Mouse (Mus musculus) naive thymus-derived CD4-positive, alpha-beta T cell, adult 2 months (primary cell): ENCODE measurements around the gene Cdh12.
"Not testable (repeated sequence)": the region's sequence is repeated elsewhere in the genome, so short reads cannot be mapped to it uniquely, and the experiment has no call there.

ENCODE experiments used
- DNase-seq: peaks from one replicate; pipeline ENCODE4 v3.0.0-alpha.2; 2011; ENCODE audit warnings: low read depth

Gene Cdh12

GRCm38 (mm10) chr15:21375460-21375859 is 926.4 kb downstream of the Cdh12 start:
- no peak for DNase-seq

- no peak for DNase-seq
Observed at GRCm38 (mm10) chr15:21375871-21376270, 926.8 kb downstream of the Cdh12 start.

DNA sequence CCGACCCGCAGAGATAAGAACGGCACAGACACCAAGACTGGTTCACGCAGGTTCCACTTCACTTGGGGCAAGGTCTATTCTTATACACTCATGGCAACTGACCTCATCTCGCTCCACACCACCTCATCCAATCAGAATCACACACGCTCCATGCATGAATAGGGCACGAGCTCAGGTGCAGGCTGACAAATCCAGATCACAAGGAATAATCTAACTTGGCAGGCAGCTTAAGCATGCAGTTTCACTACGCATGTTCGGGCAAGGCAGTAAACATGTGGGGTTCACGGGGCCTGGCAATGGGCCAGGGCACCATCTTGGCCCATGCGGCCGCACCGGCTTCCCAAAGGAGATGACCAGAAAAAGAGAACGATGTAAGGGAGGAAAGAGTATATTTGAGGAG is 942.4 kb downstream of the Cdh12 start:
- not testable (repeated sequence) for DNase-seq

DNA sequence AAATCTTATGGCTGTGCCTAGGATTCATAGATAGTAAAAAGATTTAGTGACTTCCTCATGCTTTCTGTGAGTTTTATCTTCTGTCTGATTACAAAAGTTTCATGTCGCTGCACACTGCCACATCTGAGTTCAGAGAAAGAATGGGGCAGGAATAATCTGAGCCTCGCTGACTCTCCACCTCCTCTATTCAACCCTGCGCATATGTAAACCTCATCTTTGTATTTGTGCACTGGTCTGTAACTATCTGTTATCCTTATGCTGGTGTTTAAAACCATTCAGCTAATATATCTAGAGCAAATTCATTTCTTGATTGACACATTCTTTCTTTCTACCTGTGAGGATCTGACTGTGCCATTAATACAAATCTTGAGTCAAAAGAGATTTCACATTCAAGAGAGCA is 944.0 kb downstream of the Cdh12 start:
- no peak for DNase-seq

DNA sequence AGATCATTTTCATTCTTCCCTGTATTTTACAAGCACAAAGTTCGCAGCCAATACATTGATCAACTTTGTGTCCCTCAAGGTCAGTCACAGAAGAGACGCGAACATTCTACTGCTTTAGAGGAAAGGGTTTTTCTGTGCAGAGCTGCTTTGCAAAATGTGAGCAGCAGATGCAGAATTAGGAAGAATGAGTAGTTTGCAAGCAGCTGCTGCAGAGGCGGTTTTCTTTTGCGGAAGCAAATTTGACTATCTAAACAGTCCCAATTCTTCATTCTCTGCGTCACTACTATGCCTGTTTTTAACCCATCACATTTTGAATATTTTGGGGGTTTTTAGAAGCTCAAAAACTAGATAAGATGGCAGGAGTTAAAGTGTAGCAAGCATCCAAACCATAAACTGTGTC is 956.1 kb downstream of the Cdh12 start:
- DNase-seq, result no peak

GRCm38 (mm10) chr15:21407324-21408044 is 958.4 kb downstream of the Cdh12 start:
- DNase-seq, result no peak

- no peak for DNase-seq
Observed at GRCm38 (mm10) chr15:21437347-21437746, 988.3 kb downstream of the Cdh12 start.

DNA sequence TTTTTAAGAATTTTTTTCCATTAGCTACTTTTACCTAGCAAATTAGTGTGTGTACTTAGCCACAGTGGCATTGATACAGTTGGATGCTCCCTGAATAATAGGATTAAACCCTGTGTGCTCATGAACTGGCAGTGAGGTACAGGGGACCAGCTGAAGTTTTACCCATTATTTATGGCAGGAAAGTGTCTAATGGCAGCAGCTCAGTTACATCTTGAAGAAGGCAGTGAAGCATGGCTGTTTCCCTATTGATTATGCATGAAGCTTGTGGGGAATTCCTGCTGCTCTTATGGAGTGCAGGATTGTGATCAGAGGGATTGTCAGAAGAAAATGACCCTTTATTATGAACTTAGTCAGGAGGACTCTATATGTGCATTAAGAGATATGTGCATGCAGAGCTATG is 988.9 kb downstream of the Cdh12 start:
- no peak for DNase-seq

DNA sequence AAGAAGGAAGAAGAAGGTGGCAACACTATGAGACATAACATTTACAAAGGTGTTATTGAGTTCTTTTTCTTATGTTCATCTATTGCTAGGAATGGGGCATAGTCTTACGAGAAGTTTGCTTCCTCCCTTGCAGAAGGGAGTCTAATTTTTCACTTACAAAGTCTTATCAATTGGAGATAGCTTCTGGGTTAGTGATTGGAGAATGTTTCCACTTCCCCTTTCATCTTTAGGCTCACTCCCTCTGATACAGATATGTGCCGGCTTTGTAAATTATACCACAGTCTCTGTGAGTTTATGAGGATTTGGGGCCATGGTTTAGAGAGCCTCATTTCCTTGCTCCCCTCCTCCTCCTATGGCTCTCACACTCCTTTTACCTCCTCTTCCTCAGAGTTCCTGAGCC is 1009.0 kb downstream of the Cdh12 start:
- no peak for DNase-seq

DNA sequence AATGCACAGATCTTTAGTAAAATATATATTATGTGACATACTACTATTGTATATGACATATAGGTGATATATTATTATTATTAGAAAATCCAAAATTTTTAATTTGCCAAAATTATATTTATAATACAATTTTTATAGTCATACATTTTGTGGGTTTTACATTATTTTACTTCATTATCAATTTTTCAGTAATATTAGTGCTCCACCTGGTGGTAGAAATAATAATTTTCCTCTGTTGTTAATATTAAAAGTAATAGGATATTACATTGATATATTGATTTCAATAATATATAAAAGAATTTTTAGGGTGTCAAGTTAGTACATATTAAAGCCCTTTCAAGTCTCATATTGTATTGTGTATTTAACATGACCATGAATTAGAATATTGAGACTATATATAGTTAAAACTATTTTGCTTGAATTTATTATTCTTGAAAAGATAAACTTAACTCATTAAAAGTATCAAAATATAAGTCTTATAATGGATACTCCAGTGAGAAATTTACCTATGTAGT is 1070.3 kb downstream of the Cdh12 start:
- DNase-seq, result no peak

- DNase-seq, result no peak
Observed at GRCm38 (mm10) chr15:21530804-21531203, 1081.7 kb downstream of the Cdh12 start.

DNA sequence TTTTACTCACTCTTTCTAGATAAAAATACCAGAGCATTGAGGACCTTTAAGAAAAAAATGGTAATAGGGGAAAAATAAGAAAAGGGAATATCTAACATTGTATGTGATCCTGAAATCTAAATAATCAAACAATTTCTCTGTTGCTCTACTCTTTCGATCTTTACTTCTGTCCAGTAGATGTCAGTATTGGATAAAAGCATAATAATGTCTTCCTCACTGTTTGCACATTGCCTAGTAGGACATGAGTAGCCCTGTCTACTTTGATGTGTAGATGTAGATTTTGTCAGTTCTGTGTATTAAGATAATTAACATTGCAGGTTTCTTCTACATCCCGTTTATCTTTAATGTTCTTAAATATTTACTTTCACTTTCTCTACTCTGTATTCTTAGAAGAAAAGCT is 1087.8 kb downstream of the Cdh12 start:
- no peak for DNase-seq

DNA sequence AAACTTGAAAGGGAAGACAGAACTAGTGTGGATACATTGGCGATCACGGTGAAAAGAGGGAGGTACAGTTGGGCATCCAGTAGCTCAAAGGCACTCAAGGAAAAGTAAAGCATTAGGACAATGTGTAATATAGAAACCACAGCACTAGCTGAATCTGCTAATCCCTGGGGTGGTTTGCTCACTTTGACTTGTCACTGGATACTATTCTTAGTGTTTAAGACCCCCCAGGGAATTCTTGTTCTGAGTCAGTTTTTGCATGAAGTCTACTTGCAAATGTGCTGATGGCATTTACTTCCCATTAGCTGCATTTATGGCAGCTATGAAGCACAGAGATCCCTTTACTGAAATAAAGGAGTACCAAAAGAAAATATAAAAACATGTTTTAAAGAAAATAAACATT is 1095.7 kb downstream of the Cdh12 start:
- no peak for DNase-seq

- no peak for DNase-seq
Observed at GRCm38 (mm10) chr15:21555981-21556380, 1106.9 kb downstream of the Cdh12 start.

DNA sequence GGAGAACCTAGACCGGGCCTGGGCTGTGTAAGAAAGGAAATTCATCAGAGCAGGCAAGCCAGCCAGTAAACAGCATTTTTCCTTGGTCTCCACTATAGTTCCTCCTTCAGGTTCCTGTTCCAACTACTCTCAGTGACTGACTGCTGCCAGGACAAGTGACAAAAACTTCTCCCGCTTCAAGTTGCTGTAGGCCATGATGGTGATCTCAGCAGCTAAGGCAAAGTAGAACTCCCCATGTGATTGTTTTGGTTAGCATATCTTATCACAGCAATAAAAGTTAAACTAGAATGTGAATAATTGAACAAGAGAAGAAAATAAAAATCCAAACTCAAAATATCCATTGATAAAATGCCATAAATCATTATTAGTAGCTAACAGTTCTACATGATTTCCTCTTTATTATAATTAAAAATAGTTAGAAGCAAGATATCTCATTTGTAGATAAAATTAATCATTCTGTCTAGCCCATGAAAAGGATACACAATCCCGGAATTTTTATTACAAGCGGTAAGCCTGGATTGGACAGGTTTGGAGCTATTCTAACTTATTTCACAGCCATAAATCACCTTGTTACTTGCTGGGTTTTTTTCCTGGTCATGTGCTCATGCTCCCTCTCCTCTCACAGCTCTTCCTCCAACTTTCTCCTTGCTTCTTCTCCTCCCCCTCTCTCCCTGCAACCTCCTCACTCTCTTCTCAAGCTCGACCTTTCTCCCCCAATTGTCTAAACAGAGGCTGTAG is 1117.4 kb downstream of the Cdh12 start:
- DNase-seq, result no peak

GRCm38 (mm10) chr15:21604510-21604909 is 1155.4 kb downstream of the Cdh12 start:
- DNase-seq, result no peak
